Mouse (Mus musculus) cerebellum, adult 8-10 months (tissue): ENCODE measurements around the gene Tex2.

Experiments
- DNase-seq: peaks from one replicate; pipeline ENCODE4 v3.0.0; 2022

Tex2 gene

DNA sequence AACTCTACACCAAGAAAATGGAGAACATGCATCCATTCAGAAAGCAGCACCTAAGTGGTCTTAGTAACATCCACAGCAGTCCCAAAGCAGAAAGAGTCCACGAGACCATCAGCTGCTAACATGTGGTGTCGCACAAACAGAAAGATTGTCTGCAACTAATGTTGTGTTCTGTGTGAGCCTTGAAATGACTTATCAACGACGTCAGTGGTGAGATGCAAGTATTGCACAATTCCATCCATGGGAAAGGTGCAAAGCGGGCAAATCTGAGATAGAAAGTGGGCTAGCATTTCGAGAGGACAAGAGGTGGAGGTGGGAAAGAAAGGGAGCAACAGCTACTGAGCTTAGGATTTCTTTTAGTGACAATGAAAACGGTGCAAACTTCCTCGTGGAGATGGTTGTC is 130.4 kb downstream of the Tex2 start:
- DNase-seq = no peak

DNA sequence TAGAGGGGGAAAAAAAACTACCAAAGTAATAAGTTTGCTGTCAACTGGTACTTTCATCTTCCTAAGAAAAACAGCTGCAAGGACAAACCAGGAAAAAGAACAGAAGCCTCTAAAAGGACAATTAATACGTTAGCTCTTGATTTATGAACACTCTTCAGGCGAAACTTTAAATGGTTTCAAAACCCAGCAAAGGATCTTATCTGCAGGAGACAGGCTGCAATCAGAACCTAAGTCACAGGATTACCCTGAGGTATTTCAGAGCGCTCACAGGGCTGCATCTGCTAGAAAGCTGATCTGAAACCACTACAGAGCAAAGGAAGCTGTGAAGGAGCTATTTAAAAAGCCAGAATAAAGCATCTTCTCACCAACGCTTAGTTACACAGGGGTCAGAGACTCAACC is 131.6 kb downstream of the Tex2 start:
- no peak for DNase-seq

DNA sequence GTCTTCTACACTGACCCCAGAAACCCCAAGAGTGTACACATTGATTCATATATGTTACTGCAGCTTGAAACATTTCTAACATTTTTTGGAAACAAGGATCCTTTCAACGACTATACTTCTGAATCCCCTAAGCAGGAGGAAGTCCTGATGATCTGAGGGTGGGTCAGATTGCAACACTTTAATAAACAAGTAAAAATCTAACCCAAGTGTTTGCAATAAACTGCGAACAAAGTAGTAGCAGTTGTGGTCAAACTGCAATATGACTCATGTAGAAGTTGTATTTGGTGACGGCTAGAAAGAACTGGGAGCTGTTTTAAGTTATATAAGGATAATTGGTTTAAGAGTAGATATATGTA is 132.7 kb downstream of the Tex2 start:
- DNase-seq = no peak

DNA sequence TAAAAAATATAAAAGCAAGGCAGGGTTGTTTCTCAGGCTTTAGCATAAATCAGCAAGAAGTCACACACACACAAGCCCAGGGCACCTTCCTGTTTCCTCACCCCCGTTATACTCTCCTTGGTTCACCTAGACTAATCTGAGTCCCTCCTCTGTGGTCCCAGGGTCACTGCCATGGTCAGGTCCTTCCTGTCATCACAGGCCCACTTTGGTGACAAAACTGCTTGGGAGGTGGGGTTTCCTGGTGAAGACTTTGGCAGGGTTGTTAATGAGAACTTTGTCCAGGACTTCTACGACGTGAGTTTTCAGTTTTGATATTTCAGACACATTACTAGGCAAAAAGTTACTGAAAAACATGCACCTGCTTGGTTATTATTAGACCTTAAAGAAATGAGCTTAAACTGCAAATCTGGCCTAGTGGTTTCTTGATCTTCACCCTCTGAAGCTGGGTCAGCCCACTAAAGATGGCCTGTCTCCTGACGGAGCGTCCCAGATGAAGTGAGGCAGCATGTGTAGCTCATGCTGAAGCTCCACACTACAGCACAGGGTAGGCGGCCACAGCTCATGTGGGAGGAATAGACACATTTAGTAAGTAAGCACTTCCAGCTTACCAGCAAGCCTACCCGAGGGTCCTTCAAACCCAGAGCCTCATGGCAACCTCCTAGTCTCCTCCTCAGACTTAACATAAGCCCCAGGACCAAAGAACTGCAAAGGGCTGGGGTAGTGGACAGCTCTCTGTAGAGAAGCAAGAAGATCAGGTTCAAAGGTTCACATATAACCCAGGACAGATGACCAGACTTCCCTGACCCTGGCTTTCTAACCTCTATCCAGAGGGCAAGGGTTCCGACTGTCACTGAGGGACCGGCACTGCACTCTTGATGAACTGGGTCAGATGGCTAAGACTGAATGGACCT is 133.3 kb downstream of the Tex2 start:
- DNase-seq = no peak

DNA sequence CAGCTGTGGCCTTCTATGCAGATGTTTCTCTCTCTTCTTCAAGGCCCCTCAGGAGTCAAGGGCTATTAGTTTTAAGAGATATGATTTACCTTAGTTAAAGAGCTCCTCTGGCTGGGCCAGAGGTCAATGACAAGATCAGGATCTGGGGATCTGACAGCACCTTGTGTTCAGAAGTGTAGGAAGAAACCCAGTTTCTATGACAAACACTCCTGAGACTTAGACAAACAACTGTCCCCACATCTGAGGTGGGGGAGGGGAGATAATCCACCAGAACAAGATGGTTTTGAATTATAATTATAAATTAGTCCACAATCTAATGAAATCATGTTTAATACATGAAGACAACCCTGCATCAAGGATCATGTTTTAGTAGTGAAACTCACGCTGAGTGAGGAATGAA is 134.5 kb downstream of the Tex2 start:
- no peak for DNase-seq

DNA sequence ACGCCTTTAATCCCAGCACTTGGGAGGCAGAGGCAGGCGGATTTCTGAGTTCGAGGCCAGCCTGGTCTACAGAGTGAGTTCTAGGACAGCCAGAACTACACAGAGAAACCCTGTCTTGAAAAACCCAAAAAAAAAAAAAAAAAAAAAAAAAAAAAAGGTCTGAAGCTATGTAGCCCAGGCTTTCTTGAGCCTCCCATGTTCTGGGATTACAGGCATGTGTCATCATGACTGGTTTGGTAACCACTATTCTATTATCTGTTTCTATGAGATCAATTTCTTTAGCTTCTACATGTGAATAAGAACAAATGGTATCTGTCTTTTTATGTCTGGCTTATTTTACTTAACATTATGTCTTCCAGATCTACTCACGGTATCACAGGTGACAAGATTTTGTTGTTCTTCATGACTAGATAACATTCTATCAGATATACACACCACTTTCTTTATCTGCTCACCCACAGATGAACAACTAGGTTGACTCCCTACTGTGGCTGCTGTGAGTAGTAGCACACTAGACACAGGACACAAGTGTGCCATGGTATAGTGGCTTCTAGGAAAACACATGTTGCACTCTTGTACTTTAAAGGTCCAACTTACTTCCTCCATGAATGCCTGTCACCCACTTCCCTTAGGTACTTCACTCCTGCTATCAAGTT is 135.6 kb downstream of the Tex2 start:
- no peak for DNase-seq

DNA sequence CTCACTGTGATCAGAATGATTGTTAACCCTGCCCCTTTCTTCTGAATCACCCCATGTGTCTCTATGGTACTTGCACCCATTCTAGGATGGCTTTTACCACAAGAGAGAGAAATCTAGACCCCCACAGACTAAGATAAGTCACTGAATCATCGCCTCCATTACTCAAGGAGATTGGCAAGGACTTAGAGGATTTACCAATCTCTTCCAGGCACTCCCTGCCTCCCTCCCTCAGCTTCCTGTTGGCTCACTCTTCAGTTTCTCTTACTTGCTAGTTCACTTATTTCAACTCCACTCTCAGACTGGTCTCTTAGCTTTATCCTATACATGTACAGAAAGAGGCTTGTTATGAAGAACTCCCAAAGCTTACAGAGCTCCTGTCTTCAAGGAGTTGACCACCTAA is 137.9 kb downstream of the Tex2 start:
- DNase-seq = no peak

DNA sequence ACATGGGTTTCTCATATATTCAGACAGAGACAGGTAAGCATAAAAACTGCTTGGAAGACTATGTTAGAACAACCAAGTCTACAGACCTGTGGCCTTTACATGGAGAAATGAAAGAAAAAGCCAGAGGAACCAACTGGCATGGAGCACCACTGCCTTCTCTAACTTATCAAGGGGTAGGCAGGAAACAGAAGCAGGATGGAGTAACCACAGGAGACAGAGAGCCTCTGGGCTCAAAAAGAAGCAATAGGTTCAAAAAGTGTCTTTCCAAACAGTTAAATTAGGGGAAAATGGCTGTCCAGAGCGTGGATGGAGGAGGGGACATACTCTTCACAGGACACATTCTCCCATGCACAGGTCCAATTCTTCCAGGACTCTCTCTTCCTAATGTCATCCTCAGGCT is 141.6 kb downstream of the Tex2 start:
- no peak for DNase-seq

DNA sequence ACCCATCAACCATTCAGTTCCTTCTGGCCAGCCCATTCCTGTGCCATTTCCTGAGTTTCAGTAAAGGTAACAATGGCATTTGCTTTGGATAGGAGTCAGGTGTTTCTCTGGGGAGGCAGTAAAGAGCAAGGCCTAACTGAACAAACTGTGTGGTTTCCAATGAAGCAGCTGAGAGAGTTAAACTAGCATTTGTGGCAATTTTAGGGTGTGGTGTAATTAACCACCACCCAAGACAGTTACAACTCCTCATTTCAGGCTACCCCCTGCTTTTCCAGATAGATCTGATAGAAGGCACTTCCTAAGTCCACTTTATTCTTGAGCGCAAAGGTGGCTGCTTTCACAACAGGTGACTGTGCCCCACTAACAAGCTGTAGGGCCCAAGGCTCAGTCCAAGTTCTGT is 144.7 kb downstream of the Tex2 start:
- no peak for DNase-seq

DNA sequence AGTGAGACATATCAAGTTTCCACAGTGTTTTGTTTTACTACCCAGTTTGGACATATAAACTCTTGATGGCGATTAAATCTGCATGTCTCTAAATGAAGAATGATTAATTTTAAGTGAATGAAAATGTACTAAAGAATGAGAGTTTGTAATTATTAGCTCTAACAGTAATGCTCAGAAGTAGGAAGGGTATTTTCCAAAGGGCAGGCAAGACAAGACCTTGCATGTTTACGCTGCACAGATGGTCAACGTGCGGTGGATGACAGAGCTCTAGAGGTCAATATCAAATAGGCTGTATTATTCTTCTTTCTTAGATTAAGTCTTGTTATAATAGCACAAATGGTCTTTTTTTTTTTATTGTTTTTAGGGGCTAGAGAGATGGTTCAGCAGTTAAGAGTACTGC is 147.3 kb downstream of the Tex2 start:
- no peak for DNase-seq

DNA sequence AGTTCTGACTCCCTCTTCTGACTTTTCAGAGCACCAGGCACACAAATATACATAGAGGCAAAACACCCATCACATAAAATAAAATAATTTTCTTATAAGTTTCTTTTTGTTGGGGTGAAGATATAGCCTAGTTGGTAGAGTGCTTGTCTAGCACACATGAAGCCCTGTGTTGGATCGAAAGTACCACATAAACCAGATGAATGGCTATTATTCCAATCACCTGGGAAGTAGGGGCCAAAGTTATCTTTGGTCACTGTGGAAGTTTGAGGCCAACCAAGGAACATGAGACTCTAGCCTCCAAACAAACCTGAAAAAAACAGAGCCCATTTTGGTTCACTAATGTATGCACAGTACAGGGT is 147.7 kb downstream of the Tex2 start:
- DNase-seq = no peak

DNA sequence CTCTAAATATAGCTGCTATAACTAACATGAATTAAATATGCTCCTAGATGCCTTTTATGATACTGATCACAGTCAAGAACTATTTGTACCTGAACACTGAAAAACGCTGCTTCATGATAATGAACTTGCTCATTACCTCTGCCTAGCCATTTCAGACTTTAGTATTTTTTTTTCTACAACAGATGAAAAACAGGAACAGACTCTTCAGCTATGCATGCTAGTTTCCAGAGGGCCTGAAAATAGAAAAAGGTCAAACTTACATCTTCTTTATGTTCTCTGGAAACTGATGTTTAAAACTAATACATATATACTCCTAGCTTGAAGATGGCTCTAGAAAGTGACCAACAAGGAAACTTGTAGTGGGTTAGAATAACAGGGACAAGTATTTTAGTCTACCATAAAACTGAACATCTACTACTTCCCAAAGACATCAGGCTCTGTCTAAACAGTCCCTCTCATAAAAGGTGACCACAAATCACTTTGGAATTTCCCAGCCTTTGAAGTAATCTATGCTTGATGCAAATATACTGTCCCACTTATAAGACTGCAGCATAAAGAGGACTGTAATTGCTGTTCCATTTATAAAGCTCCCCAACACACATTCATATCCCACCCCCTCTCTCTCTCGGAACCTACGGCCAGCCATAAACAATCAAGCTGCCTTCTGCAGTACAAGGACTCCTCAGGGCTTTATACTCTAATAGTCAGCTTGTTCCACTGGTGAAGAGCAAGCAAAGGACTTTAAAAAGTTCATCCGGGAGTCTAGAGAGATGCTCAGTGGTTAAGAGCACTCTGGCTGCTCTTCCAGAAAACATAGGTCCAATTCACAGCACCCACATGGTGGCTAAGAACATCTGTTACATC is 148.3 kb downstream of the Tex2 start:
- no peak for DNase-seq

DNA sequence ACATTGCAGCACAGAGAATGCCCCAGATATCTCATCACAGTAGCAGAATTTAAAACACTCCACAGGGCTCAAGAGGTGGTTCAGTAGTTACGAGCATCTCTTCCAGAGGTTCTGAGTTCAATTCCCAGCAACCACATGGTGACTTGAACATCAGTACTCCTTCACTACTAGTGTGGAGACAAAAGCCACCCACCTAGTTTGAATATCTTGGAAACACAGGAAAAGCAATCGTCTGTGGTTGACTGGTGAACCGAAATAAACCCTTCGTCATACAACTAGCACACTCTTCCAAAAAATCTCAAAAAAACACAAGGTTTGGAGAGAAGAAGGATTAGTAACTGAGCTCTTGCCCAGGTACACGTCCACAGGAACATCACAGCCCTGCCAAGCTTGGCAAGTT is 149.4 kb downstream of the Tex2 start:
- DNase-seq = no peak

DNA sequence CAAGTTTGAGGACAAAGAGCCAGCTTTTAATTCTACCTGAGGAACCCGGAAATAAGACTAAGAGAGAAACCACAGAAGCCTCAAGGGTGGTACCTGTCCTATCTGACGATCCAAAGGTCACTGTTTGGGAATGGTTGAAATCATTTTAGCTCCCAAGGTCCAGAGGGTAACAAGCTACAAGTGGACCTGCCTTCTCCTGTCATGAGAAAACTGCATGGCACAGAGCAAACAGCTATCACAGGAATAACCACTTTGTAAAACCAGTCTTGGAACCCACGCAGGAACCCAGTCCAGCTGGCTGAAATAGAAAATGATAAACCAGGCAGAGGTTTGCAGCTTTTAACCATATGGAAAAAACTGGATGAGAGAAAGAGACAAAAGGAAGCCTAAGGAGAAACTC is 150.9 kb downstream of the Tex2 start:
- DNase-seq = no peak

DNA sequence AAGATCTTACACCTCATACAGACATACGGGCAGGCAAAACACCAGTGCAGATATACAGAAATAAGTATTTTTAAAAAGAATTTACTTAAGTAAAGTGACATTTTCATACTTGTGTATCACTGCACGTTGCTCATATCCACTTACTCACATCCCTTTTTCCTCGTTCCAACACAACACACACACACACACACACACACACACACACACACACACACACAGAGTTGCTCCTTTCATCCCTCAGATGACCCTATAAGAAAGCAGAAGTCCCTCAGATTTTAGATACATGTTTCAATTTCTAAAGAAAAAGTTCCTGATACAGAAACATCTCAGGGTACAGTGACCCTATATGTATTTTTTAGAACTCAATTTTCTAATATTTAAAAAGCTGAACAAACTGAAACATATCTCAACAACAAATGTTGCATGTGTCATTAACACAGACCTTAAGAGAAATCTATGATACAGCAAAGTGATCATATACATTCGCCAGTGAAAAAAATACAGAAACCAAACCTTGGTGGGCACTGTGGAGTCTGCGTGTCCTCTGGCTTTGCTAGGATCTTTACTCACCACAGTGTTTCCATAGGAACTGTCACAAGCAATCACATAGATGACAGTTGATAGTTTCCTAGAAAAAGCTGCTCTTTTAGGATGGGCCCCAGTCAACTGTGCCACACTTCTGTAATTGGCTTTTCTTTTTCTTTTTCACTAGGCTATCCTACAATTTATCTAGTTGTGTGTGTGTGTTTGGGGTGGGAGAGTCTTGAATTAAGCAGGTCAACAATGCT is 151.9 kb downstream of the Tex2 start:
- no peak for DNase-seq

DNA sequence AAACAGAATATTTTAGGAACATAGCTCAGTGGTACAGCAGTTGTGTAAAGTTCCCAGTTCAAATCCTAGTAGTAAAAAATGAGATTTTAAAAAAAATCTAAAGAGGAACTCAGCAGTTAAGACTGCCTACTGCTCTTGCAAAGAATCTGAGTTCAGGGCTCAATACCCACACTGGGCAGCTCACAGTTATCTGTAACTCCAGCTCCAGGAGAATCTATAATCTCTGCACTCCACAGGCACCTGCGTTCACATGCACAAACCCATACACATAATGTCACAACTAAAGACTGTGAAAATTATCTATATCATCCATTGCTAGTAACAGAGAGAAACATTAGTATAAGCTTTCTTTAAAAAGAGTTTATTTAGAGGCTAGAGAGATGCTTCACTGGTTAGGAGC is 152.6 kb downstream of the Tex2 start:
- no peak for DNase-seq

DNA sequence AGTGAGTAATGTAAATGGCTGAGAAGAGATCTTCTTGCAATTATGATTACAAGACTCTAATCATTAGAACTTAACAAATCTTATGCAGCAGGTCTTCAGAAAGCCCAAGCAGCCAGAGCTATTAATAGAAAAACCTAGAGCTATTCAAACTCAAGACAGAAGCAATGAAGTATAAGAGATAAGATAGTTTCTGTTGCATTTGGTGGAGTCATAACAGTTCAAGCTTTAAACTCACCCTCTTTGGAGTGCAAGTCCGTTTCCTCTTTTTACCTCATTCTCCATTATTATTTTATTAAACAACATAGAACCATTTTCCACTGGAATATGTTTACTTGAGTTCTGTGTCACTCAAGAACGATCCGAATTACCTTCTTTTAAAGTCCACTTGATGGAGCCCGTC is 154.7 kb downstream of the Tex2 start:
- DNase-seq = no peak
